Mouse (Mus musculus): Measurements from ENCODE around the gene Dgkh. TPM values are rescaled to one million over a fixed set of nuclear protein-coding genes. Genes with fewer than 3 reads are reported as not detected.
A peak's percentile ranks its signal among the peaks of the same experiment; 100 is the strongest.
"Not testable (repeated sequence)": the region's sequence is repeated elsewhere in the genome, so short reads cannot be mapped to it uniquely, and the experiment has no call there.

The Dgkh gene
- polyA plus RNA-seq, 1 experiment from 2014 or later: 1.9 TPM

GRCm38 (mm10) chr14:78568410-78568809 is 164.2 kb downstream of the Dgkh start:
- 93% methylated on average over 5 of the region's 5 CpGs for WGBS
- Histone ChIP-seq H3K27ac (ENCODE audit: low read length) (no peak overlapping the region), H3K36me3 (ENCODE audit: insufficient read depth, low read length) (peaks cover 13% of the 10 kb centered on the region), H3K9ac (replicated peaks; ENCODE audit: low read length) (no peak overlapping the region), H3K9me3 (ENCODE audit: low read length) (no peaks in the 10 kb centered on the region), H3K27me3 (ENCODE audit: insufficient read depth, low read length) (no peaks in the 10 kb centered on the region), H3K4me2 (replicated peaks; ENCODE audit: low read depth, low read length) (no peak overlapping the region), H3K4me3 (ENCODE audit: low read length) (no peak overlapping the region), H3K4me1 (ENCODE audit: insufficient read depth, low read length) (no peaks in the 10 kb centered on the region)
- no peak for ATAC-seq (ENCODE audit: low FRiP score, low TSS enrichment)

- ATAC-seq (ENCODE audit: low FRiP score, low TSS enrichment): no peak; the same call in 1 of the 2 replicates
- H3K36me3 ChIP-seq (ENCODE audit: insufficient read depth, low read length): peaks cover 10% of the 10 kb centered on the region; the same call in 1 of the 2 replicates
- WGBS: 65% methylated on average over 4 of the region's 4 CpGs
Measured at GRCm38 (mm10) chr14:78566431-78566830, 166.1 kb downstream of the Dgkh start.

GRCm38 (mm10) chr14:78564292-78564691 is 168.3 kb downstream of the Dgkh start:
- no peak for ATAC-seq (ENCODE audit: low FRiP score, low TSS enrichment)
- no peak overlapping the region for H3K9ac ChIP-seq (replicated peaks; ENCODE audit: low read length)
- H3K4me3 ChIP-seq (ENCODE audit: low read length): no peak overlapping the region
- H3K4me1 ChIP-seq (ENCODE audit: insufficient read depth, low read length): no peaks in the 10 kb centered on the region
- peaks cover 5% of the 10 kb centered on the region; the same call in 1 of the 2 replicates for H3K36me3 ChIP-seq (ENCODE audit: insufficient read depth, low read length)
- H3K9me3 ChIP-seq (ENCODE audit: low read length): no peaks in the 10 kb centered on the region
- H3K27ac ChIP-seq (ENCODE audit: low read length): no peak overlapping the region
- no peaks in the 10 kb centered on the region for H3K27me3 ChIP-seq (ENCODE audit: insufficient read depth, low read length)
- 61% methylated on average over 2 of the region's 2 CpGs for WGBS
- H3K4me2 ChIP-seq (replicated peaks; ENCODE audit: low read depth, low read length): no peak overlapping the region

More at GRCm38 (mm10) chr14:78566431-78566830, 166.1 kb downstream of the Dgkh start:
- Histone ChIP-seq H3K4me2 (replicated peaks; ENCODE audit: low read depth, low read length) (no peak overlapping the region), H3K27me3 (ENCODE audit: insufficient read depth, low read length) (no peaks in the 10 kb centered on the region), H3K4me3 (ENCODE audit: low read length) (no peak overlapping the region), H3K9me3 (ENCODE audit: low read length) (no peaks in the 10 kb centered on the region), H3K4me1 (ENCODE audit: insufficient read depth, low read length) (no peaks in the 10 kb centered on the region), H3K9ac (replicated peaks; ENCODE audit: low read length) (no peak overlapping the region), H3K27ac (ENCODE audit: low read length) (no peak overlapping the region)

- Histone ChIP-seq H3K9me3 (ENCODE audit: low read length) (no peaks in the 10 kb centered on the region), H3K36me3 (ENCODE audit: insufficient read depth, low read length) (peaks cover 8% of the 10 kb centered on the region; the same call in 1 of the 2 replicates), H3K27ac (ENCODE audit: low read length) (no peak overlapping the region), H3K4me2 (replicated peaks; ENCODE audit: low read depth, low read length) (no peak overlapping the region), H3K9ac (replicated peaks; ENCODE audit: low read length) (no peak overlapping the region), H3K4me1 (ENCODE audit: insufficient read depth, low read length) (no peaks in the 10 kb centered on the region), H3K4me3 (ENCODE audit: low read length) (no peak overlapping the region), H3K27me3 (ENCODE audit: insufficient read depth, low read length) (no peaks in the 10 kb centered on the region)
- 59% methylated on average over 7 of the region's 7 CpGs for WGBS
- ATAC-seq (ENCODE audit: low FRiP score, low TSS enrichment): no peak
Measured at GRCm38 (mm10) chr14:78563211-78563610, 169.4 kb downstream of the Dgkh start.

- H3K9ac ChIP-seq (replicated peaks; ENCODE audit: low read length): no peak overlapping the region
Measured at GRCm38 (mm10) chr14:78562121-78562520, 170.5 kb downstream of the Dgkh start.

GRCm38 (mm10) chr14:78559042-78559441 is 173.5 kb downstream of the Dgkh start:
- ATAC-seq (ENCODE audit: low FRiP score, low TSS enrichment): no peak
- 78% methylated on average over 8 of the region's 8 CpGs for WGBS

More at GRCm38 (mm10) chr14:78562121-78562520, 170.5 kb downstream of the Dgkh start:
- Histone ChIP-seq H3K9me3 (ENCODE audit: low read length) (no peaks in the 10 kb centered on the region), H3K36me3 (ENCODE audit: insufficient read depth, low read length) (peaks cover 3% of the 10 kb centered on the region; the same call in 1 of the 2 replicates), H3K27ac (ENCODE audit: low read length) (no peak overlapping the region), H3K27me3 (ENCODE audit: insufficient read depth, low read length) (no peaks in the 10 kb centered on the region), H3K4me1 (ENCODE audit: insufficient read depth, low read length) (no peaks in the 10 kb centered on the region), H3K4me3 (ENCODE audit: low read length) (no peak overlapping the region), H3K4me2 (replicated peaks; ENCODE audit: low read depth, low read length) (no peak overlapping the region)
- WGBS: 45% methylated on average over 4 of the region's 4 CpGs
- peak; percentile 67 for ATAC-seq (ENCODE audit: low FRiP score, low TSS enrichment)

GRCm38 (mm10) chr14:78554830-78555229 is 177.7 kb downstream of the Dgkh start:
- WGBS: 76% methylated on average over 3 of the region's 3 CpGs
- not testable (repeated sequence) for H3K4me2 ChIP-seq (replicated peaks; ENCODE audit: low read depth, low read length)

More at GRCm38 (mm10) chr14:78559042-78559441, 173.5 kb downstream of the Dgkh start:
- H3K27ac ChIP-seq (ENCODE audit: low read length): no peak overlapping the region
- H3K36me3 ChIP-seq (ENCODE audit: insufficient read depth, low read length): 0 out of 2 replicates have a peak, but pooled peaks cover 3% of the 10 kb centered on the region
- no peaks in the 10 kb centered on the region for H3K9me3 ChIP-seq (ENCODE audit: low read length)
- no peak overlapping the region for H3K9ac ChIP-seq (replicated peaks; ENCODE audit: low read length)
- no peaks in the 10 kb centered on the region for H3K4me1 ChIP-seq (ENCODE audit: insufficient read depth, low read length)
- H3K27me3 ChIP-seq (ENCODE audit: insufficient read depth, low read length): no peaks in the 10 kb centered on the region
- H3K4me3 ChIP-seq (ENCODE audit: low read length): no peak overlapping the region
- H3K4me2 ChIP-seq (replicated peaks; ENCODE audit: low read depth, low read length): no peak overlapping the region

GRCm38 (mm10) chr14:78553661-78554060 is 178.9 kb downstream of the Dgkh start:
- H3K4me1 ChIP-seq (ENCODE audit: insufficient read depth, low read length): 0 out of 2 replicates have a peak, but pooled peaks cover 4% of the 10 kb centered on the region
- no peak overlapping the region for H3K27ac ChIP-seq (ENCODE audit: low read length)
- no peaks in the 10 kb centered on the region for H3K9me3 ChIP-seq (ENCODE audit: low read length)
- 96% methylated on average over 6 of the region's 6 CpGs for WGBS
- H3K36me3 ChIP-seq (ENCODE audit: insufficient read depth, low read length): 0 out of 2 replicates have a peak, but pooled peaks cover 3% of the 10 kb centered on the region
- H3K4me2 ChIP-seq (replicated peaks; ENCODE audit: low read depth, low read length): no peak overlapping the region
- H3K9ac ChIP-seq (replicated peaks; ENCODE audit: low read length): no peak overlapping the region
- H3K27me3 ChIP-seq (ENCODE audit: insufficient read depth, low read length): no peaks in the 10 kb centered on the region
- no peak for ATAC-seq (ENCODE audit: low FRiP score, low TSS enrichment)
- no peak overlapping the region for H3K4me3 ChIP-seq (ENCODE audit: low read length)

More at GRCm38 (mm10) chr14:78554830-78555229, 177.7 kb downstream of the Dgkh start:
- H3K27me3 ChIP-seq (ENCODE audit: insufficient read depth, low read length); H3K4me3 ChIP-seq (ENCODE audit: low read length); ATAC-seq (ENCODE audit: low FRiP score, low TSS enrichment); H3K9me3 ChIP-seq (ENCODE audit: low read length); H3K4me1 ChIP-seq (ENCODE audit: insufficient read depth, low read length); H3K27ac ChIP-seq (ENCODE audit: low read length); H3K9ac ChIP-seq (replicated peaks; ENCODE audit: low read length); H3K36me3 ChIP-seq (ENCODE audit: insufficient read depth, low read length): not testable (repeated sequence)

- Histone ChIP-seq H3K4me3 (ENCODE audit: low read length) (no peak overlapping the region), H3K4me2 (replicated peaks; ENCODE audit: low read depth, low read length) (no peak overlapping the region), H3K4me1 (ENCODE audit: insufficient read depth, low read length) (0 out of 2 replicates have a peak, but pooled peaks cover 4% of the 10 kb centered on the region), H3K27me3 (ENCODE audit: insufficient read depth, low read length) (no peaks in the 10 kb centered on the region), H3K9ac (replicated peaks; ENCODE audit: low read length) (no peak overlapping the region), H3K9me3 (ENCODE audit: low read length) (no peaks in the 10 kb centered on the region), H3K36me3 (ENCODE audit: insufficient read depth, low read length) (no peaks in the 10 kb centered on the region), H3K27ac (ENCODE audit: low read length) (no peak overlapping the region)
- no peak for ATAC-seq (ENCODE audit: low FRiP score, low TSS enrichment)
- 75% methylated on average over 6 of the region's 6 CpGs for WGBS
Measured at GRCm38 (mm10) chr14:78548807-78549206, 183.8 kb downstream of the Dgkh start.

GRCm38 (mm10) chr14:78541319-78541718 is 191.3 kb downstream of the Dgkh start:
- H3K27me3 ChIP-seq (ENCODE audit: insufficient read depth, low read length): no peaks in the 10 kb centered on the region
- no peaks in the 10 kb centered on the region for H3K36me3 ChIP-seq (ENCODE audit: insufficient read depth, low read length)
- no peak overlapping the region for H3K4me2 ChIP-seq (replicated peaks; ENCODE audit: low read depth, low read length)
- no peak for ATAC-seq (ENCODE audit: low FRiP score, low TSS enrichment)
- no peak overlapping the region for H3K27ac ChIP-seq (ENCODE audit: low read length)
- H3K9ac ChIP-seq (replicated peaks; ENCODE audit: low read length): no peak overlapping the region
- 66% methylated on average over 3 of the region's 3 CpGs for WGBS
- H3K9me3 ChIP-seq (ENCODE audit: low read length): no peaks in the 10 kb centered on the region
- H3K4me3 ChIP-seq (ENCODE audit: low read length): no peak overlapping the region
- peaks cover 20% of the 10 kb centered on the region for H3K4me1 ChIP-seq (ENCODE audit: insufficient read depth, low read length)
